Mouse (Mus musculus): ENCODE measurements around the gene Rhot1. TPM values are rescaled to one million over a fixed set of nuclear protein-coding genes. Genes with fewer than 3 reads are reported as not detected.
A peak's percentile ranks its signal among the peaks of the same experiment; 100 is the strongest.

The Rhot1 gene
- polyA plus RNA-seq, 2 experiments = 40.3 to 55.8 TPM

- ATAC-seq (ENCODE audit: low FRiP score, low read depth) (peak; percentile 88), DNase-seq (ENCODE audit: low spot score) (peak; percentile 60)
- Histone ChIP-seq H3K4me2 (replicated peaks; ENCODE audit: low read depth, low read length, severe bottlenecking) (peak overlapping the region; percentile 56), H3K4me1 (ENCODE audit: control insufficient read depth, insufficient read depth, low read length) (peaks cover 11% of the 10 kb centered on the region; the same call in 1 of the 2 replicates), H3K36me3 (ENCODE audit: control insufficient read depth, insufficient read depth, low read length) (no peaks in the 10 kb centered on the region), H3K9me3 (ENCODE audit: control insufficient read depth, low read length) (no peaks in the 10 kb centered on the region), H3K4me3 (replicated peaks; ENCODE audit: low read length) (peak overlapping the region; percentile 28), H3K9ac (ENCODE audit: low read depth, low read length, severe bottlenecking) (0 out of 2 replicates have a peak overlapping the region, but pooled peaks have one; percentile 28), H3K27ac (replicated peaks; ENCODE audit: low read depth, low read length) (peak overlapping the region; percentile 26), H3K27me3 (ENCODE audit: control insufficient read depth, insufficient read depth, low read length) (no peaks in the 10 kb centered on the region)
- TF ChIP-seq POLR2A (IDR thresholded peaks at IDR 0.05; ENCODE audit: borderline replicate concordance, extremely low read depth, insufficient read depth, insufficient read length) = no peak
- 1% methylated on average over 23 of the region's 23 CpGs for WGBS
These were observed 81.1 kb downstream of the Rhot1 start for GRCm38 (mm10) chr11:80289701-80290445.

DNA sequence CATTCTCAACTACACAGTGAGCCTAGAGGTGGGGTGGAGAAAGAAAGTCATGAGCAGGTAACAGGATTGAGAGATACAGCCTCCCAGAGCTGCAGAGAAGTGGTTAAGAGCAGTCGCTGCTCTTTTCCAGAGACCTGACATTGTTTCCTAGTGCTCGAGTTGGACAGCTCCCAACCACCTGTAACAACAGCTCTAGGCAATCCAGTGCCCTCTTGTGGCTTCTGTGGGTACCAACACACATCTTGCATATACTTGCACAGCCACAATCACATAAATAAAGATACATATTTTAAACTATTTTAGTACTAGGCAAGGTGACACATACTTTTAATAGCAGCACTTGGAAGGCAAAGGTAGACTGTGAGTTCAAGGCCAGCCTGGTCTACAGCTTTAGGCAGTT lies 82.2 kb downstream of the Rhot1 start:
- Histone ChIP-seq H3K36me3 (ENCODE audit: control insufficient read depth, insufficient read depth, low read length) (no peaks in the 10 kb centered on the region), H3K27ac (replicated peaks; ENCODE audit: low read depth, low read length) (no peak overlapping the region), H3K4me3 (replicated peaks; ENCODE audit: low read length) (no peak overlapping the region), H3K27me3 (ENCODE audit: control insufficient read depth, insufficient read depth, low read length) (no peaks in the 10 kb centered on the region; the same call in 1 of the 2 replicates), H3K9me3 (ENCODE audit: control insufficient read depth, low read length) (no peaks in the 10 kb centered on the region), H3K4me1 (ENCODE audit: control insufficient read depth, insufficient read depth, low read length) (peaks cover 11% of the 10 kb centered on the region; the same call in 1 of the 2 replicates), H3K4me2 (replicated peaks; ENCODE audit: low read depth, low read length, severe bottlenecking) (no peak overlapping the region), H3K9ac (ENCODE audit: low read depth, low read length, severe bottlenecking) (no peak overlapping the region)
- no peak for TF ChIP-seq POLR2A (IDR thresholded peaks at IDR 0.05; ENCODE audit: borderline replicate concordance, extremely low read depth, insufficient read depth, insufficient read length)
- 73% methylated on average over 2 of the region's 2 CpGs for WGBS
- DNase-seq (ENCODE audit: low spot score) (no peak), ATAC-seq (ENCODE audit: low FRiP score, low read depth) (no peak)

DNA sequence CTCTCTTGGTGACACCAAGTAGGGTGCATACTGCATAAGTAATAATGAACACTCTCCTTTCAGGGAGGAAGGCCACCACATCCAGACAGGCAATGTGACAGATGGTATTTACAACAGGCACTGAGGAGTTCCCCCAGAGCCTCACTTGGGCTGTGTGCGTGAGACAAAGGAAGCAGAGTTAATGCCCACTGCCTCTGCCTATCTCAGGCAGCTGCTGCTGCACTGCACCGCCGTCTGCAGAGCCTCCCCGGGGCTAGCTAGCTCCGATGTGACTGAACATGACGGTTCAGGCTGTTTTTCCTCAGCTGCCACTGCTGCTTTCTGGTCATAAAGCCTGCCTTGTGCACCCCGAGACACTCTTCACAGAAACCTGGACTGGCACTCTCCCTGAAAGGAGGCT lies 83.6 kb downstream of the Rhot1 start:
- Histone ChIP-seq H3K4me3 (replicated peaks; ENCODE audit: low read length) (no peak overlapping the region), H3K27me3 (ENCODE audit: control insufficient read depth, insufficient read depth, low read length) (no peaks in the 10 kb centered on the region; the same call in 1 of the 2 replicates), H3K9ac (ENCODE audit: low read depth, low read length, severe bottlenecking) (no peak overlapping the region), H3K4me2 (replicated peaks; ENCODE audit: low read depth, low read length, severe bottlenecking) (no peak overlapping the region), H3K27ac (replicated peaks; ENCODE audit: low read depth, low read length) (no peak overlapping the region), H3K36me3 (ENCODE audit: control insufficient read depth, insufficient read depth, low read length) (no peaks in the 10 kb centered on the region), H3K4me1 (ENCODE audit: control insufficient read depth, insufficient read depth, low read length) (peaks cover 11% of the 10 kb centered on the region; the same call in 1 of the 2 replicates), H3K9me3 (ENCODE audit: control insufficient read depth, low read length) (no peaks in the 10 kb centered on the region)
- no peak for ATAC-seq (ENCODE audit: low FRiP score, low read depth)
- DNase-seq (ENCODE audit: low spot score) = no peak
- no peak for TF ChIP-seq POLR2A (IDR thresholded peaks at IDR 0.05; ENCODE audit: borderline replicate concordance, extremely low read depth, insufficient read depth, insufficient read length)
- 37% methylated on average over 7 of the region's 7 CpGs for WGBS

GRCm38 (mm10) chr11:80295066-80295465 lies 86.2 kb downstream of the Rhot1 start:
- ATAC-seq (ENCODE audit: low FRiP score, low read depth) = no peak
- H3K27ac ChIP-seq (replicated peaks; ENCODE audit: low read depth, low read length) = no peak overlapping the region
- no peaks in the 10 kb centered on the region for H3K36me3 ChIP-seq (ENCODE audit: control insufficient read depth, insufficient read depth, low read length)
- H3K4me1 ChIP-seq (ENCODE audit: control insufficient read depth, insufficient read depth, low read length) = peaks cover 7% of the 10 kb centered on the region
- H3K9me3 ChIP-seq (ENCODE audit: control insufficient read depth, low read length) = no peaks in the 10 kb centered on the region
- WGBS = 7% methylated on average over 9 of the region's 9 CpGs
- no peak overlapping the region for H3K4me3 ChIP-seq (replicated peaks; ENCODE audit: low read length)
- H3K9ac ChIP-seq (ENCODE audit: low read depth, low read length, severe bottlenecking) = no peak overlapping the region
- peaks cover 16% of the 10 kb centered on the region for H3K27me3 ChIP-seq (ENCODE audit: control insufficient read depth, insufficient read depth, low read length)
- DNase-seq (ENCODE audit: low spot score) = peak; percentile 51
- no peak for TF ChIP-seq POLR2A (IDR thresholded peaks at IDR 0.05; ENCODE audit: borderline replicate concordance, extremely low read depth, insufficient read depth, insufficient read length)
- H3K4me2 ChIP-seq (replicated peaks; ENCODE audit: low read depth, low read length, severe bottlenecking) = no peak overlapping the region

DNA sequence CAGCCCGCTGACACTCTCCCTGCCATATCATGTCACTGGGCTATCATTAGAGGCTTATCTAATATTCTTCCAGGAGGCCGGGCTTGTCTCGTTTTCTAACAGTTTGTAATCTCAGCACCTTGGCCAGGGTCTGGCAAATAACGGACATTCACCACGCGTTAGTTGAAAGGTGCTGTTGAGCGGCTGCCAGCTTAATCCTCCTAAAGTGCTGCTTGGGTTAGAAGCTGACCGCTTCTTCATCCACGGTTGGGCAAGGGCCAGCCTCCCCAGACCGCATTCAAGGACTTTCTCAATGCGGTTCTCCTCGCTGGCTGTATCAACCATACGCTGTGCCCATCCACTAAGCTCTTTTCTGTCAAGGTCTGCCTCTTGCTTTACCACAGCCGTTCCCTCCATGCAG lies 87.0 kb downstream of the Rhot1 start:
- H3K4me3 ChIP-seq (replicated peaks; ENCODE audit: low read length) = no peak overlapping the region
- H3K9ac ChIP-seq (ENCODE audit: low read depth, low read length, severe bottlenecking) = no peak overlapping the region
- H3K27me3 ChIP-seq (ENCODE audit: control insufficient read depth, insufficient read depth, low read length) = peaks cover 23% of the 10 kb centered on the region
- no peaks in the 10 kb centered on the region for H3K9me3 ChIP-seq (ENCODE audit: control insufficient read depth, low read length)
- TF ChIP-seq POLR2A (IDR thresholded peaks at IDR 0.05; ENCODE audit: borderline replicate concordance, extremely low read depth, insufficient read depth, insufficient read length) = no peak
- WGBS = 17% methylated on average over 14 of the region's 14 CpGs
- H3K4me1 ChIP-seq (ENCODE audit: control insufficient read depth, insufficient read depth, low read length) = peaks cover 6% of the 10 kb centered on the region; the same call in 1 of the 2 replicates
- DNase-seq (ENCODE audit: low spot score) (no peak), ATAC-seq (ENCODE audit: low FRiP score, low read depth) (no peak)
- no peak overlapping the region for H3K27ac ChIP-seq (replicated peaks; ENCODE audit: low read depth, low read length)
- H3K36me3 ChIP-seq (ENCODE audit: control insufficient read depth, insufficient read depth, low read length) = no peaks in the 10 kb centered on the region
- no peak overlapping the region for H3K4me2 ChIP-seq (replicated peaks; ENCODE audit: low read depth, low read length, severe bottlenecking)

All from limb, embryonic 14.5 days (tissue).